25 mouse cellular contexts compared by ENCODE assay signal in the genomic region with DNA sequence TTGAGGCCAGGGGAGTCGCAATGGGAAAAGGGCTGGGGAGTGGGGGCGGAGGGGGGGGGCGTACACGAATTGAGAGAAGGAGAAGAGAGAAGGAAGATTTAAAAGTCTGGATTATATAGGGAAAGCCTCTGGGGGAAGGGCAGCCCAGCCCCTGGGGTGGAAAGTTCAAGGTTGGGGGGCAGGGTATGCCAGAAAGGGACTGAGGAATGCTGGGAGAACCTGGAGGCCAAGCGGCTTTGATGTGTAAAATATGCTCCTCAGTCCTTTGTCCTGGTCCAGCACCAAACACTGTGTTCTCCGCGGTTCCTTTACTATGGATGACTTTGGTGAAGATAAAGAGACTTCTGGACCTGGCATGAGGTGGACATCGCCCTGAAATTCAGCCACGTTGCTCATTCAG.
"Had no signal": no experiment of that assay in that cellular context is flagged by ENCODE, and none has a peak within 500 bp of the region (broad histone marks: within the 10 kb centered on the region; RNA-seq: fewer than 3 reads in every experiment).

No protein-coding gene starts in this region.

- H3K36me3 ChIP-seq: heart, embryonic 10.5 days; heart, embryonic 12.5 days; hindbrain, embryonic 13.5 days; hindbrain, embryonic 15.5 days; kidney, embryonic 15.5 days; limb, embryonic 13.5 days; limb, embryonic 15.5 days; liver, embryonic 12.5 days had no signal

- H3K4me2 ChIP-seq: heart, embryonic 12.5 days; hindbrain, embryonic 13.5 days; hindbrain, embryonic 15.5 days; kidney, embryonic 15.5 days; limb, embryonic 13.5 days; limb, embryonic 15.5 days; liver, embryonic 12.5 days had no signal

- H3K4me1 ChIP-seq: heart, embryonic 10.5 days; heart, embryonic 12.5 days; hindbrain, embryonic 13.5 days; hindbrain, embryonic 15.5 days; kidney, embryonic 15.5 days; limb, embryonic 13.5 days; limb, embryonic 15.5 days; liver, embryonic 12.5 days had no signal

- ATAC-seq: hindbrain, postnatal 0 days; intestine, embryonic 16.5 days; liver, embryonic 12.5 days had no signal

- H3K27me3 ChIP-seq: heart, embryonic 12.5 days; hindbrain, embryonic 13.5 days; hindbrain, embryonic 15.5 days; kidney, embryonic 15.5 days; limb, embryonic 13.5 days; limb, embryonic 15.5 days; liver, embryonic 12.5 days had no signal

- H3K4me3 ChIP-seq: heart, embryonic 10.5 days; heart, embryonic 12.5 days; hindbrain, embryonic 13.5 days; hindbrain, embryonic 15.5 days; kidney, embryonic 15.5 days; limb, embryonic 13.5 days; limb, embryonic 15.5 days; liver, embryonic 12.5 days had no signal

- H3K9ac ChIP-seq: heart, embryonic 12.5 days; hindbrain, embryonic 13.5 days; hindbrain, embryonic 15.5 days; kidney, embryonic 15.5 days; limb, embryonic 13.5 days; limb, embryonic 15.5 days; liver, embryonic 12.5 days; liver, embryonic 14.5 days had no signal

- H3K27ac ChIP-seq: heart, embryonic 10.5 days; hindbrain, embryonic 13.5 days; hindbrain, embryonic 15.5 days; hindbrain, postnatal 0 days; kidney, embryonic 15.5 days; kidney, postnatal 0 days; limb, embryonic 13.5 days; limb, embryonic 15.5 days; liver, embryonic 12.5 days; liver, embryonic 14.5 days had no signal

- H3K9me3 ChIP-seq: heart, embryonic 10.5 days; hindbrain, embryonic 15.5 days; kidney, embryonic 15.5 days; limb, embryonic 13.5 days; limb, embryonic 15.5 days; liver, embryonic 12.5 days had no signal

- DNase-seq: gastrocnemius, postnatal 10 days; gastrocnemius, postnatal 25 days; heart, adult 18-20 months; heart, postnatal 10 days; heart, postnatal 4 days; kidney, adult 11 months; kidney, adult 2 months; kidney, adult 9 months; kidney, postnatal 14 days; kidney, postnatal 36 days; layer of hippocampus, adult 9-11 months; layer of hippocampus, postnatal 36 days; left cerebral cortex, postnatal 4 days had no signal
